Mouse (Mus musculus) testis, adult 2 months (tissue): Measurements from ENCODE around the gene Wnt4.

Experiments
- CTCF ChIP-seq: fragments of 200-500 bp; IDR thresholded peaks from 2 replicates; pipeline ENCODE4 v1.5.1; 2012; ENCODE audit warnings: low read depth, mild to moderate bottlenecking, inconsistent platforms, low read length, moderate library complexity; ENCODE audit not compliant: control insufficient read depth, insufficient read depth, insufficient replicate concordance
- POLR2A ChIP-seq: fragments of 200-500 bp; IDR thresholded peaks from 2 replicates; pipeline ENCODE4 v1.6.1; 2012; ENCODE audit warnings: low read depth, mild to moderate bottlenecking, inconsistent platforms, low read length, moderate library complexity; ENCODE audit not compliant: control insufficient read depth

DNA sequence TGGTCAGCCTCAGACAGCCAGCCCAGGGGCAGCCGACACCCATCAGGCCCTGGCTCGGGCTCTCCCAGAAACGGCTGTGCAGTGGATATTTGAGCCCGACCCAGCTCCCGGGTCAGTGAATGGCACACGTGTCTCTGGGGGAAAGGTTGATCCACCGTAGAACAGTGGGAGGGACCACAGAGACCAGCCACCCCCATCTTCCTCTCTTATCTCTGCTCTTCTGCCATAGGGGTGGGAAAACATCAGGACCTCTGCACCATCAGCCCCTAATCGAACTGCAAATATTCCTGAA, 9.3 kb downstream of the Wnt4 start:
- TF ChIP-seq POLR2A (no peak), CTCF (no peak)
